Mouse (Mus musculus): ENCODE results near the gene Lima1.
"Not testable (repeated sequence)": the region's sequence is repeated elsewhere in the genome, so short reads cannot be mapped to it uniquely, and the experiment has no call there.

Lima1 gene

DNA sequence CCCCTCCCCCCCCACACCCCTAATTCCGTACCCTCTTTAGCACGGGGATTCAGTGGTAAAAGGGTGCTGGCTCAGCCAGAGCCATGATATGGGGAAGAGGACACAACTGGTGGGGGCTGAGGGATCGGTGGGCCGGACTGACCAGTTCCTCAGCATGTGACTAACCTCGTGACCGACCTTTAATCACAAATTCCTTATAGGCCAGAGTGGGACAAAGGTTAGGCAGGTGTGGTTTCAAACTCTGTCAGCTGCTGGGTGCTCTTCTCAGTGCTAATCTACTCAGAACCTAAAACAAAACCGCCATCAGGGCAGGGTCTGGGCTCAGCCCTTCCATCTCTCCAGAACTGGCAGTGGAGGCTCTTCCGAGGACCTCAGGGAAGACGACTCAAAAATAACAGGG is 40.1 kb downstream of the Lima1 start:
- no peak for DNase-seq (ENCODE audit: extremely low spot score)

DNA sequence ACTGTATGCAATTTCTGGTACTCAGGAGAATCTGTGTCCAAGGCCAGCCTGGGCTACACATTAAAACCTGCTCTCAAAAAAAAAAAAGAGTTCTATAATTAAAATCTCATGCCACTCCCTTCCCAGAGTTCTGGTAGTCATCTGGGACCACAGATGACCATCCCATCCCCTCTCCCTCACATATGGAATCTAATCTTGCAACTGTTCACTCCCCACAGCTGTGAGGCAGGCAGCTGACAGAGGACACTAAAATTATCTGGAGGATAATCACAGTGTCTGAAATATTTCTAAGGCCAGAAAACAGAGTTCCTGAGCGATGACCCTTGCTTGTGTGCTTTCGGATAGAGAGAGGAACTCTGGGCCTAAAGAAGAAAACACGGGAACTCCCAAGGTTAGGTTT is 40.6 kb downstream of the Lima1 start:
- DNase-seq (ENCODE audit: extremely low spot score) = no peak

DNA sequence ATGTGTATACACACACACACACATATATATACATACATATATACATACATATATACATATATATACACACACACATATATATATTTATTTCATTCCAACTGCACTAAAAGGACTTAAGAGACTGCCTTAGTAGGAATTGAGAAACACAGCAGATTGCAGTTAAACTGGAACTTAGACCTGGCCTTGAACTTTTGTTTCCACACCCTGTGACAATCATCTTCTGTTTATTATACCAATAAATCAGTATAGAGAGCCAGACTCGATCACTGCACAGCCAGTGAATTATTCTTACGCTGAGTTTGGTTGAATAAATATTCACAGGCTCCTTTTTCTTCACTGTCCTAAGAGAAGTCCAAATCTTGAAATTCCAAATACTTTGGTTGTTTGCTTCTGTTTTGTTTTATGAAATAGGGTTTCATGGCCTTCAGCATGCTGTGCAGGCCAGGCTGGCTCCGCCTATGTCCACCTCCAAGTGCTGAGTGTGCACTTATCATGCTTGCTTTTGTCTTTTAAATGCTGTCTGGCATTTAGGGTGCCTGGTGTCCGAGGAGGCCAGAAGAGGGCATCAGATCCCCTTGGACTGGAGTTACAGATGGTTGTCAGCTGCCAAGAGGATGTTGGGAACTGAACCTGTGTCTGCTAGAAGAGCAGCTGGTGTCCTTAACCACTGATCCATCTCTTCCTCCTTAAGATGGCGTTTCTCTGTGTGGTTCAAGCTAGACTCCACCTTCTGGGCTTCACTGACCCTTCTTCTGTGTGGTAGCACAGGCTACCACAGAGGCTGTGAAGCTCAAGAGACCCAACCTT is 41.4 kb downstream of the Lima1 start:
- DNase-seq (ENCODE audit: extremely low spot score) = no peak

DNA sequence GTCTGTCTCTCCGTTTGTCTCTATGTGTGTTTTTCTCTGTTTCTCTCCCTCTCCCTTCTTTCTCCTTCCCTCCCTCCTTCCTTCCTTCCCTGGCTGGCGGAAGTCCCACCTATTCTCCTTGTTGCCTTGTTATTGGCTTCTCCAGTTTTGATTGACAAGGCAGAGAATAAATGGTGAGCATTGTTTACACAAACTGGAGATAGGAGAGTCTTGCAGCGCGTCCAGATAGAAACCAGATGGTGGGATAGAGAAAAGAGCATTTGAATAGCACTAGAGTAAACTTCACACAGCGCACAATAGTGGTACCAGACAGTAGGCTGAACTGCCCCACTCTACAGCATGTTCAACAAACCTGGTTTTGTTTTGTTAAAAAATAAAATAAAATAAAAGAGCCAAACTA is 43.7 kb downstream of the Lima1 start:
- no peak for DNase-seq (ENCODE audit: extremely low spot score)

DNA sequence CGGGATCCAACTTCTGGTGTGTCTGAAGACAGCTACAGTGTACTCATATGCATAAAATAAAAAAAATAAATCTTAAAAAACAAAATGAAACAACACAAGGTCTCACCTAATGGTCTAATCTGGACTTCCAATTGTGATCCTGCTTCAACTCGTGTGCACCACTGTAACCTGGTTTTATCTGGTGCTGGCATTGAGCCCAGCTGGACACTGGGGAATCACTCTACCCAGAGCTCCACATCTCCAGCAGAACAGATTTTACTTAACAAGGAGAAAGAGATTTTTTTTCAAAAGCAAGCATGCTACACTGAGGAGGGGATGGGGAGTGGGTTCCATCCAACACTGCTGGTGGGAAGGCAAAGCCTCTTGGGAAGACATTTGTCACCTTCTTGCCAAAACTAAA is 47.2 kb downstream of the Lima1 start:
- no peak for DNase-seq (ENCODE audit: extremely low spot score)

DNA sequence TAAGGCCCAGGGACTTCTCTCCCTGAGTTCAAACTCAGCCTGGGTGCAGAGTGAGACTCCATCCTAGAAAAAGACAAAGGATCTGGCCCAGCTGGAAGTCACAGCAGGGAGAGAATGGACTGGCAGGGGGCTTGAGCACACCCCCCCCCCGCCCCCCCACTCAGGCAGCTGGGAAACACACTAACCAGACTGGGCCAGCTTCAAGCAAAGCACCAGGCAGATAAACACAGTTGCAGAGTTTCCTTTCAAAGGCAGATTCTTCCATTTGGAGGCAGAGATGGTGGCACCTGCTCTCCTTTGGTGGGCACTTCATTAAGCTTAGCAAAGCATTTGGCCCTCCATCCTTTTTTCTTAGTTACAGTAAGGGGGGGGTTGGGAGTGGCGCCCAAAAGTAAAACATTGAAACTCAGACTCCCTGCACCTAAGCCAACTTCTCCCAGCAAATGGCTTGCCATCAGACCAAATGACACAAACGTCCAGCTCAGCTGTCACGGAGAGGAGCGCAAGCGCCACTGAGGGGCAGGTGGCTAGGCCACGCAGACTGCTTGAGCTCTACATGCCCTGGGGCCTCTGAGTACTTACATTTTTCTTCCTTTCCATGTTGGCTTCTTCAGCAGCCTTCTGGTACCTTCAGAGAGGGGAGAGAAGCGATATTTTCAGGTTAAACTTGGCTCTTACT is 48.9 kb downstream of the Lima1 start:
- no peak for DNase-seq (ENCODE audit: extremely low spot score)

DNA sequence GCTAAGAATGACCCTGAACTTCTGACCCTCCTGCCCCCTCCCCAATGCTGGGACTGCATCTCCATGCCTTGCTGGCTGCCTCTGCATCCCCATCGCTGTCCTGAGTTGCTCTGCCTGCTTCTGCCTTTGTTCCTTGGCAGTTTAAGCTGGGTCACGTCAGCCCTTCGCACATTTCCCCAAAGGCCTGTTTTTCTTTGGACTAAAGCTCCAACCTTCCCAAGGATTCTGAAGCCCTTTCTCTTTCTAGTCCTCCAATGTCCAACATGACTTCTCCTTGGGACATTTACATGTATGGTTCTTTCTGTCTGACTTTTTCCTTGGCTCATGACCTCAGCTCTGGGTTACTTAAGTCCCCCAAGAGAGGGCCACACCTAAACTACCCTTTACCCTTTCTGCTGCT is 50.0 kb downstream of the Lima1 start:
- no peak for DNase-seq (ENCODE audit: extremely low spot score)

DNA sequence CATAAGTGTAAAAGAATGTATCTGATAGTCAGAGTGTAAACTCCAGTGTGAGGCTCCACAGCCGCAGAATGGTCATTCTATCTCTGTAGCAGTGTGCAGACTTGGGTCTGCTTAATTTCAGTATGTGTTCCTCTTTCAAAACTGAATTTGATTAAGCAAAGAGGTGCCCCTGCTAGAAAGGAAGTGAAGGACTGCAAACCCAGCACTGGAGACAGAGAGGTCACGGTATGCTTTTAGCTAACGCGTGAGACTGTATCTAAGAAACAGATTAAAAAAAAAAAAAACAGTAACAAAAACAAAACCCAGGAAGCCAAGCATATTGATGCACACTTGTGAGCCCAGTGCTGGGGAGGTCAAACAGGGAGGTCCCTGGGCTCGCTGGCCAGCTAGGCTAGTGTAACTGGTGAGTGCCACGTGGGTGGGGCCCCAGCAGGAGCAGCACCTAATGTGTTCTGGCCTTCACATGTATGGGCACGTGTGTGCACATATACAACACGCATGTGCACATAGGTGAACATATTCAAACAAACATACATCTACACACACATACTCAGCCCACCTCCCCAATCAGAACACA is 51.8 kb downstream of the Lima1 start:
- DNase-seq (ENCODE audit: extremely low spot score) = no peak

DNA sequence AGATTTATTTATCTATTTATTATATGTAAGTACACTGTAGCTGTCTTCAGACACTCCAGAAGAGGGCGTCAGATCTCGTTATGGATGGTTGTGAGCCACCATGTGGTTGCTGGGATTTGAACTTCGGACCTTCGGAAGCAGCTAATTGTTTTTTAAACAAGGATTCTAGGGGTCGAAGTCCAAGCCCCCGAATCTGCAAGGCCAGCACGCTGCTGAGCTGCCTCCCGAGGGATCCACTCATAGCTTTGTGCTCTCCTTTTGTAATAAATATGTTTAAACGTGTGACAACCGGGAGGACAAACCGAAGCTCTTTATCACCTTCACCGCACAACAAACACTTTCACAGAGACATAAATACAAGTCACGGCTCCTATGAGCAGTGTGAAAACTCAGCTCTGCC is 52.8 kb downstream of the Lima1 start:
- DNase-seq (ENCODE audit: extremely low spot score) = not testable (repeated sequence)

DNA sequence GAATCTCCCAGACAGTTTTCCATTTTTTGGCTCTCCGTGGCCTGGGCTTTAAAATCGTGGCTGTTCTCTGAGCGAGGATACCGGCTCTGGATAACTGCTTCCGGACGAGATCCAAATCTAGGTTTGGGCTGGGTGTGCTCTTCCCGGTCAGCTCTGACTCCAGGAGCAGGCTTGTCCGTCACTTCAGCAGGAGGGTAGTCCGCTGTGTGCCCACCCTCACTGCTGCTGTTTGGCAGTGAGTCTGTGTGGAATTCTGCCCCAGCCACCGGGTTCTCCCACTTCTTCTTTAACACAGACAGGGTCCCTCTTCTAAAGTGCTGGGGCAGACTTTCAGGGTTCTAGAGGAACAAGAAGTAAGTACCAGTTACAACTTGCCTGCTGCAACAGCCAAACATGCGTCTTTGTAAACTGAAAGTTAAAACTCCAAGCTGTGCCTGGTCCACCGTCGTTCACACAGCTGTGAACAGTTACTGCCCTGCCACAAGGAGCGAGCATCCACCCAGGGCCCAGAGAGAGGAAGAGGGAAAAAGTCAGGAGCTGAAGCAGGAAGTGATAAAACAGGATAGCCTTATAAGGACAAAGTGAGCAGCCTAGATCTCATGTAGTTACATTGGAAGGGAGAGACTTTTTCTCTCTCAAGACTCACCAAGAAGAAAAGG is 55.5 kb downstream of the Lima1 start:
- peak; percentile 54 for DNase-seq (ENCODE audit: extremely low spot score)

DNA sequence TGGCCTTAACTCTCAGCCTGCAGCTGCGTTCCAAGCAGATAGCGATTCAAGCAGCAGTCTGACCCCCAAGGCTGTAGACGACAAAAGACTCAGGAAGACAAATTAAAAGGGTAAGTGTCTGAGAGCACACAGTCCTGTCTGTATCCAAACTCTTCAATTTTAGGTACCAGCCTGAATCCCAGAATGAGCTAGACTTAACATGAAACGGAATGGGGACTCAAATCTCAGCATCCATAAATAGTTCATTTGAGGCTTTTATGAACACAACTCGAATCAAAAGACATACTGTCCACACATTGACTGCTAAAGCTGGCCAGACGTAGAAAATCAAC is 56.2 kb downstream of the Lima1 start:
- peak; percentile 39 for DNase-seq (ENCODE audit: extremely low spot score)

DNA sequence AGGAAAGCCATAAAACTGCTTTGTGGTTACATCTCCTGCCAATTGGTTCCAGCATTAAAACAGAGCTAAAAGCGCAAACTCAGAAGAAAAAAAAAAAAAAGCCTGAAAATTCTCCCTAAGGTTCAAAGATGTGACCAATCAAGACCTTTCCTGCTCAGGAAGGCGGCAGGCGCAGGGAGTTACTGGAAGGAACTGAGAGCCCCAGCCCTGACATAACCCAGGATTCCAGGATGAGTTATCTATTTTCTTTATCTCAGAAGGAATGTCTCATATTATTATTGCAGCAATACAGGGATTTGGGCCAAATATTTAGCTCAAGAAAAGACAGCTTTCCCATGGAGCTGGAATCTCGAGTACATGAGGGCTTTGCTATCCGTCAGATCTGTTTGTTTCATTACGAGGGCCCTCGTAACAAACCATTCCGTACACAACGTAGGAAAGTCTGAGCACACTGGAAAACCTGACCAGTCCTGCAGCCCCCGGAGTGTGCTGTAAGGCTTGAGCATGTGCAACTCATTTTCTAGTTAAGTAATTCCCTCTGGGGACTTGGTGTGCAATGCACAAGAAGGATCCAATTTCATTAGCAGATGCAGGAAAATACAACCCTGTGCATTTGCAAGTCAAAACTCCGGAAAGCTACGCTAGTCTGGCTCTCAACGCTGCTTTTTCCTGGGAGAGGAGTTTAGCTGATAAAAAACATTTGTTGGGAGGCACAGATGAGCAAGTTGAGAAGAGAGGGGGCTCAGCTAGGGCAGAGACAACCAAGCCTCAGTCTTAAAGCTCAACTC is 56.7 kb downstream of the Lima1 start:
- peak; percentile 73 for DNase-seq (ENCODE audit: extremely low spot score)

DNA sequence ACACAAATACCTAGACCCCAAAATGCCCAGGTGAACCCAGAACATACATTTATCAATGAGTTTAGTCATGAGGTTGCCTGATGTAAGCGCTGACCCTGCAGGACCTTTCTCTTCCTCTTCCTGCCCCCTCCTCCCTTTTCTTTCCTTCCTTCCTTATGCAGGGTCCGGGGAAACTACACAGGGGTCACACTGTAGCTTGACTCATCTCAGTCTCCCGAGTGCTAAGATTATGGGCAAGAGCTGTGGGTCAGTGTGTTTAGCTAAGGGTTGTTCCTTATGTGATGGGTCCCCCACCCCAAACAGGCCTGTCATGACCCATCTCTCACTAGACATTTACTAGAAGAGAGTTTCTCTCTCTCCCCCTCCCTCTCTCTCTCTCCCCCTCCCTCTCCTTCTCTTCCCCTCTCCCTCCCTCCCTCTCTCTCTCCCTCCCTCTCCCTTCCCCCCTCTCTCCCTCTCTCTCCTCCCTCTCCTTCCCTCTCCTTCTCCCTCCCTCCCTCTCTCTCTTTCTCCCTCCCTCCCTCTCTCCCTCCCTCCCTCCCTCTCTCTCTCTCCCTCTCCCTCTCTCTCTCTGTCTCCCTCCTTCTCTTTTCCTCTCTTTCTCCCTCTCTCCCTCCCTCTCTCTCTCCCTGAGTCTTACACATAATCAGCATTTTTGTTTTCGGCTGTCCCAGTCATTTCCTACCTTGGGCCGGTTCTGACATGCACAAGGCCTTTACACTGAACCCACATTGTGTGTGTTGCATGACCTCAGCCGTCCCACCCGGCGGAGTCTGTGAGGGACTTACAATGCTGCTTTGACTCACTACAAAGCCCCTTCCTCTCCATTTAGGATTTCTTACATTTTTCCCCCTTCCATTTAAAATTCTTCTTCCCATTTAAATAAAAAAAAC is 57.7 kb downstream of the Lima1 start:
- peak; percentile 42 for DNase-seq (ENCODE audit: extremely low spot score)

DNA sequence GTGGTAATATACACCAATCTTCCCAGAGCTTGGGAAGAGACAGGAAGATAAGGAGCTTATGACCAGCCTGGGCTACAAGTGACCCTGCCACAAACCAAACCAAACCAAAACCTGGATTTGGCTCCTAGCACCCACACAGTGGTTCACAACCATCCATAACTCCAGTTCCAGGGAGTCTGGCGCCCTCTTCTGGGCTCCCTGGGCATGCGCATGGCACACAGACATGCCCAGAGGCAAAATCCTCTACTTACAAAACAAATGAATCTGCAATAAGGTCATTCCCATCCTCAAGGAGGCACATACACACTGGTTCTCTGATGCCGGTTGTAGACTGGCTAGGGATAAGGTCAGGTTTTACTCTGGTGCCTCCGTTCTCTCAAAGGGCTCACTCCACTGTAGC is 59.3 kb downstream of the Lima1 start:
- DNase-seq (ENCODE audit: extremely low spot score) = no peak

DNA sequence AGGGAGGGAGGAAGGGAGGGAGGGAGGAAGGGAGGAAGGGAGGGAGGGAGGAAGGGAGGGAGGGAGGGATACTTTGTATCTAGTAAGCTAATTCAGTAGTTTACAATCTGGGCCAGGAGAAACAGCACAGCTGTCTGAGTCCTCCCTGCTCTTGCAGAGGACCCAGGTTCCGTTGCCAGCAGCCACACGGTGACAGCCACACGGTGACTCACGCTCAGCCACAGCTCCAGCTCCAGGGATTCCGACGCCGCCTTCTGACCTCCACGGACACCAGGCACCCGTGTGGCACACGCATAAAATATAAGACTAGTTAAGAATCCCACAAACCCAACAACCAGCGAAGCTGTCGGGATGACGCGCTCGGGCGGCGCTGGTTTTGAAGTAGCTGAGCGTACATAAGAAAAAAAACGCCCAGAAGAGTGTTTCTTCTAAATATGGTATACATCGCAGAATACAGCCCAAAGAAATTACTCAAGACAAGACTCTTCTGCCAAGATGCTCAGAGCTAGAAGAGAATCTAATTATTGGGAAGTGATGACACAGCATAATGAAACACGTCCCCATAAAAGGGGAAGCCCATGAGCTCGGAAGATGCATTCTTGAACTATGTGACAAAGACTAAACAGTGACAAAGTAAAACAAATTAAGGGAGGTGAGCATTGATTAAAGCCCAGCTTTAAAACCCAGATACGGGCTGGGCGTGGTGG is 60.5 kb downstream of the Lima1 start:
- no peak for DNase-seq (ENCODE audit: extremely low spot score)

DNA sequence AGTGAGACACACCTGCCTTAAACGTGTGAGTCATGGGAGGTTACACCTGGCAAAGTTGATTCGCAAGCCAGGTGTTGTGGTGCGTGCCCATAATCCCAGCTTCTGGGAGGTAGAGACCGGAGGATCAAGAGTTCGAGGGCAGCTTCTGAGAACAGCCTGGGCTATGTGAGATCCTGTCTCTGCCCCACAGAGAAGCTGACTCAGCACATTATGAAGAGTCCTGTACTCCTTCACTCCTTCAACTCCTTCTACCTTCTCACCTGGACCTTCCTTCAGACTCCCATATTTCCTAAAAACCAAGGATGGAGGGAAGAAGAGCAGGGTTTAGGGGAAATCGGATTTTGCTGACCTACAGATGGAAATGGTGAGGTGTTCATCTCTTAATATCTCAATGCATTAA is 61.6 kb downstream of the Lima1 start:
- DNase-seq (ENCODE audit: extremely low spot score) = no peak

DNA sequence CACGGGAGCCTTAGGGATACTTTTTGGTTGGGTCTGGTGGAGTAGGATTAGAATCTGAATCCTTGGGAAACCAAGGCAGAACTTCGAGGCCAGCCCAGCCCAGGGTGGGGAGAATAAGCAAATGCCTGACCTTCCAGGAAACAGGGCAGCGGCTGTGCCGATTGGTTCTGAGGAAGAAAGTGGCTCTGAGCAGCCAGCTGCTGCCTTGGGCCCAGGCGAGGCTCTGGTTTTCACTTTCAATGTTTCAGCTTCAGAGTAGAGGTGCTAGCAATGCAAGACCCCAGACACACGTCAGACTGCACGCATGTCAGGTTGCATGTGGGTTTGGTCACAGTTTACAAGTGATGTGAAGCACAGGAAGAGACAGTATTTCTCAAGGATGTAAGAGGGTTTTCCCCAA is 63.2 kb downstream of the Lima1 start:
- DNase-seq (ENCODE audit: extremely low spot score) = no peak

DNA sequence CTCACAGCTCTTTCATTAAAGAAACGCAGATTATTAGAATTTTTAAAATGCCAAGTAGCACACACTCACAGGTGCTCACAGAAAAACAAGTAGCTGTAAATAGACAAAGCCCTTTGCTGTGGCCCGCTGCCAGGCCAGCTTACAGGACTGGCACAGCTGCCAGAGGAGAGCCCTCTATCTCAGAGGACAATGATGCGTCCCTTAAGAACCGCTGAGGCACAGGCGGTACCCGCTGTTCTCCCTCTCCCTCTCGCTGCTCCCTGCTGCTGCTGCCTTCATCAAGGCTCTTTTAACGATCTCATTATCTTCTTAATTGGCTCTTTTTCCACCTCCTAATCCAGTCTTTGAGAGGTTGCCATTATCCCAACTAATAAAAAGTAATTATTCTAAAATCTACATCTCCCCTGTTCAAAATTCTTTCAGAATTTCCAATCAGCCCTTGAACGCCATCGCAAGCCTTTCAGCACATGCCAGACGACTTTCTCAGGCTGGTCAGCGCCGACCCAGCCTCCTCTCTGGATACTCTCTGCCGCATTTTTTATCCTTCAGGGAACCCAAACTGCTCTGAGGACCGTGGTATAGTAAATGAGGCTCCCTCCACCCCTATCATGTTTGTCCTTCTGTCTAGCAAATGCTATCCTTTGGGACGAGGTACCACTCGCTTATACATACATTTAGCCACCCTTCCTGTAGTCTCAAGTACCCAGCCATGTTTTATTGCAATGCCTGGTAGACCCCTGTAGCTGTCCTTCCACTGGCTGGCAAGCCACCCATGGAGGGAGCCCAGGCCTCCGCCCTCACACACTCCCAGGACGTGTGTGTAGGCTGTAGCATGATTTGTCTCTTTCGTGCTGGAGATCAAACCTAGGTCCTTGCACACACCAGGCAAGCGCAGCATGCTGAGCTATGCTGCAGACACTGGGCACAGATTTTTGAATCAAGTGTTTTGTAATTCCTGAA is 67.2 kb downstream of the Lima1 start:
- no peak for DNase-seq (ENCODE audit: extremely low spot score)

DNA sequence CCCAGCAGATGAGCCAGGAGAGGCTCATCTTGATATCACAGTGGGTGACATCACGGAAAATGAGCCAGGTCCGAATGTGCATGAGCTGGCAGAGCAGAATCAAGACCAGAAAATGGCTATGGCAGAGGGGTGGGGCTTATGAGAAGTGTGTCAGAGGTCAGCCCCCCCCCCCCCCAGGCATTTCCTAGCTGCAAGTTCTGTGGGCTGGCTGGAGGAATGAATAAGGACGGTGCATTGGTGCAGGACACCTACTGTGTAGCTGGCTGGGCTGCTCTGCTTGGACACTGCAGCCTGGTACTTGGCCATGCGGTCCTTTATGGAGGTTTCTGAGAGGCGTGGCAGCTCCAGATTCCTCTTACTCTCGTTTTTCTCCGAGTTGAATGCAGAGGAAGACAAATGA is 69.1 kb downstream of the Lima1 start:
- DNase-seq (ENCODE audit: extremely low spot score) = peak; percentile 50

Measured in embryo, embryonic 9.5 days (tissue).